Mouse (Mus musculus) limb, embryonic 11.5 days (tissue): ENCODE measurements around the gene Hcn1. TPM values are rescaled to one million over a fixed set of nuclear protein-coding genes. Genes with fewer than 3 reads are reported as not detected.

ENCODE experiments used
- ATAC-seq: fragments of 200-750 bp; cut with Nextera tagmentation; 2 replicates; pipeline ENCODE4 v1.8.0; 2017; ENCODE audit warnings: low read depth; ENCODE audit not compliant: insufficient number of reproducible peaks, low FRiP score, low TSS enrichment
- DNase-seq: peaks from one replicate; pipeline ENCODE4 v3.0.0-alpha.2; 2015; ENCODE audit warnings: low spot score
- H3K27ac ChIP-seq: fragments of 300-500 bp; sonication (generic); replicated peaks from 2 replicates; pipeline ENCODE4 v1.5.1; 2014; ENCODE audit warnings: low read depth, mild to moderate bottlenecking, low read length
- H3K27me3 ChIP-seq: fragments of 300-500 bp; sonication (generic); 2 replicates; pipeline ENCODE4 v1.6.1; 2014; ENCODE audit warnings: mild to moderate bottlenecking, low read length, mixed read lengths; ENCODE audit not compliant: control insufficient read depth, insufficient read depth
- H3K36me3 ChIP-seq: fragments of 300-500 bp; sonication (generic); 2 replicates; pipeline ENCODE4 v1.6.1; 2014; ENCODE audit warnings: mild to moderate bottlenecking, low read length, moderate library complexity, mixed read lengths; ENCODE audit not compliant: control insufficient read depth, insufficient read depth
- H3K4me1 ChIP-seq: fragments of 300-500 bp; sonication (generic); 2 replicates; pipeline ENCODE4 v1.6.1; 2014; ENCODE audit warnings: low read length, mixed read lengths; ENCODE audit not compliant: control insufficient read depth, insufficient read depth
- H3K4me2 ChIP-seq: fragments of 300-500 bp; sonication (generic); 2 replicates; pipeline ENCODE4 v1.6.1; 2014; ENCODE audit warnings: low read depth, mild to moderate bottlenecking, moderate library complexity; ENCODE audit not compliant: severe bottlenecking
- H3K4me3 ChIP-seq: fragments of 300-500 bp; sonication (generic); 2 replicates; pipeline ENCODE4 v1.5.1; 2014; ENCODE audit warnings: low read depth, low read length
- H3K9ac ChIP-seq: fragments of 300-500 bp; sonication (generic); 2 replicates; pipeline ENCODE4 v1.6.1; 2014; ENCODE audit warnings: mild to moderate bottlenecking, low read length
- H3K9me3 ChIP-seq: fragments of 300-500 bp; sonication (generic); 2 replicates; pipeline ENCODE4 v1.6.1; 2016; ENCODE audit warnings: low read length; ENCODE audit not compliant: control insufficient read depth
- WGBS: fragments of 180-500 bp; shearing (Covaris S2); extraction: QIAGEN DNeasy Blood & Tissue Kit; methylation state at CpG from one replicate; pipeline ENCODE4 v1.1.7; 2014; 5-methylcytosine and 5-hydroxymethylcytosine counted together
- polyA plus RNA-seq: library from polyadenylated mRNA; unstranded; fragments of >200 nt; fragmentation: Nextera tagmentation; extraction: Ambion mirVana; gene quantifications from 2 replicates; pipeline ENCODE4 v1.2.1, GENCODE M21; 2014

Hcn1 gene
- polyA plus RNA-seq, 1 experiment from 2014 or later: 0.05 TPM

GRCm38 (mm10) chr13:117706986-117707738 lies 105.0 kb downstream of the Hcn1 start:
- WGBS: 59% methylated on average over 11 of the region's 11 CpGs
- DNase-seq: peak; percentile 23
- Histone ChIP-seq H3K27me3 (no peaks in the 10 kb centered on the region), H3K36me3 (no peaks in the 10 kb centered on the region), H3K9me3 (no peaks in the 10 kb centered on the region), H3K4me3 (no peak overlapping the region), H3K27ac (no peak overlapping the region), H3K4me2 (no peak overlapping the region), H3K9ac (no peak overlapping the region), H3K4me1 (no peaks in the 10 kb centered on the region; the same call in 1 of the 2 replicates)
- ATAC-seq: no peak

- Histone ChIP-seq H3K4me3 (no peak overlapping the region), H3K4me1 (no peaks in the 10 kb centered on the region; the same call in 1 of the 2 replicates), H3K4me2 (no peak overlapping the region), H3K36me3 (no peaks in the 10 kb centered on the region), H3K9ac (no peak overlapping the region), H3K27ac (no peak overlapping the region), H3K9me3 (no peaks in the 10 kb centered on the region), H3K27me3 (no peaks in the 10 kb centered on the region)
- ATAC-seq (no peak), DNase-seq (no peak)
These were observed 108.7 kb downstream of the Hcn1 start for GRCm38 (mm10) chr13:117710811-117711210.

DNA sequence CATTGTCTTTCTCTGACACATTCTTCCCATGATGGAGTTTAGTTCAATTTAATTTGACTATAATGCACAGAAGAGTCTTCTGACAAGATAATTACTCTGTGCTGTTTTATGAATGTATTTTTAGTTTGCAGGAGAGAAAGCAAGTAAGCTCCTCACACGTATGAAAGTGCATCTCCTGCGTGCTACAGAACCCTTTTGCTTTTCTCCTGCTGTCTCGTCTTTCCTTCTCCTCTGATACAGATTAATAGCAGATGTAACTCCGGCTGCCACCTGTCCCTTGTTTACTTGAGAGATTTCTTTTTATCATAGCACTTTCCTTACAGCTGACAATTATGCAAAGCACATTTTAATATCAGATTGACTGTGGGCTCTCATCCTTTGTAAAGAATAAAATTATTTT lies 120.0 kb downstream of the Hcn1 start:
- Histone ChIP-seq H3K9me3 (no peaks in the 10 kb centered on the region), H3K27ac (no peak overlapping the region), H3K4me2 (no peak overlapping the region), H3K27me3 (no peaks in the 10 kb centered on the region), H3K9ac (no peak overlapping the region), H3K4me1 (no peaks in the 10 kb centered on the region), H3K4me3 (no peak overlapping the region), H3K36me3 (no peaks in the 10 kb centered on the region)
- no peak for ATAC-seq
- DNase-seq: no peak
- 20% methylated on average over 4 of the region's 4 CpGs for WGBS

GRCm38 (mm10) chr13:117724083-117724482 lies 122.0 kb downstream of the Hcn1 start:
- no peaks in the 10 kb centered on the region for H3K4me1 ChIP-seq
- WGBS: 77% methylated on average over 3 of the region's 3 CpGs
- no peak for DNase-seq
- H3K36me3 ChIP-seq: no peaks in the 10 kb centered on the region
- H3K27ac ChIP-seq: no peak overlapping the region
- no peak for ATAC-seq
- no peak overlapping the region for H3K4me2 ChIP-seq
- no peaks in the 10 kb centered on the region for H3K9me3 ChIP-seq
- no peaks in the 10 kb centered on the region for H3K27me3 ChIP-seq
- no peak overlapping the region for H3K9ac ChIP-seq
- no peak overlapping the region for H3K4me3 ChIP-seq

- no peak for DNase-seq
- H3K4me3 ChIP-seq: no peak overlapping the region
- H3K4me2 ChIP-seq: no peak overlapping the region
- no peak overlapping the region for H3K27ac ChIP-seq
- H3K27me3 ChIP-seq: no peaks in the 10 kb centered on the region
- no peaks in the 10 kb centered on the region for H3K4me1 ChIP-seq
- WGBS: 83% methylated on average over 2 of the region's 2 CpGs
- H3K9me3 ChIP-seq: no peaks in the 10 kb centered on the region
- ATAC-seq: no peak
- H3K36me3 ChIP-seq: no peaks in the 10 kb centered on the region
- H3K9ac ChIP-seq: no peak overlapping the region
These were observed 126.3 kb downstream of the Hcn1 start for GRCm38 (mm10) chr13:117728393-117728792.

DNA sequence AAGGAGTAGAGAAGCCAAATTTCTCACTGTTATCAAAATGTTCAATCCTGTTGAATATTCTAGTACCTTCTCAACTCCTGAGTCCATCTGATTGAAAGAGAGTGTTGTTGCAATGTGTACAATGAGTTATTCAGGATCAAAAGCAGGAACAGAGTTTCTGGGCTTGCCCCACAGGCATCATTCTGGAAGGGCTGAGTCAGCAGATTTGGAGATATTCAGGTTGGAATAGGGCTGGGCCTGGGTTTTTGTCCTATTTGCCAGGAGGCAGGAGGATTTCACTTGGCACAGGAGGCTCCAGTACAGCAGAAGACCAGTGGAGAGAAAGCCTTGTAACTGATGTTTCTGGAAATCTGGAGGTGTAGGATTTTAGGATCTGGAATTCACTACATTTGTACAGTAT lies 130.6 kb downstream of the Hcn1 start:
- no peak overlapping the region for H3K4me3 ChIP-seq
- no peaks in the 10 kb centered on the region for H3K27me3 ChIP-seq
- ATAC-seq: no peak
- no peaks in the 10 kb centered on the region for H3K36me3 ChIP-seq
- no peaks in the 10 kb centered on the region for H3K4me1 ChIP-seq
- no peak for DNase-seq
- H3K9me3 ChIP-seq: no peaks in the 10 kb centered on the region
- no peak overlapping the region for H3K9ac ChIP-seq
- H3K4me2 ChIP-seq: no peak overlapping the region
- no peak overlapping the region for H3K27ac ChIP-seq

- no peaks in the 10 kb centered on the region for H3K36me3 ChIP-seq
- 83% methylated on average over 3 of the region's 3 CpGs for WGBS
- no peak overlapping the region for H3K4me2 ChIP-seq
- no peak overlapping the region for H3K27ac ChIP-seq
- no peaks in the 10 kb centered on the region for H3K9me3 ChIP-seq
- H3K9ac ChIP-seq: no peak overlapping the region
- no peaks in the 10 kb centered on the region for H3K27me3 ChIP-seq
- no peak overlapping the region for H3K4me3 ChIP-seq
- H3K4me1 ChIP-seq: no peaks in the 10 kb centered on the region
- DNase-seq: no peak
- ATAC-seq: no peak
These were observed 142.3 kb downstream of the Hcn1 start for GRCm38 (mm10) chr13:117744451-117744850.

- no peak overlapping the region for H3K4me2 ChIP-seq
- 92% methylated on average over 3 of the region's 3 CpGs for WGBS
- H3K36me3 ChIP-seq: no peaks in the 10 kb centered on the region
- no peaks in the 10 kb centered on the region for H3K4me1 ChIP-seq
- ATAC-seq (no peak), DNase-seq (no peak)
- H3K27me3 ChIP-seq: no peaks in the 10 kb centered on the region
- H3K27ac ChIP-seq: no peak overlapping the region
- no peak overlapping the region for H3K9ac ChIP-seq
- H3K9me3 ChIP-seq: no peaks in the 10 kb centered on the region
- no peak overlapping the region for H3K4me3 ChIP-seq
These were observed 143.1 kb downstream of the Hcn1 start for GRCm38 (mm10) chr13:117745173-117745572.

DNA sequence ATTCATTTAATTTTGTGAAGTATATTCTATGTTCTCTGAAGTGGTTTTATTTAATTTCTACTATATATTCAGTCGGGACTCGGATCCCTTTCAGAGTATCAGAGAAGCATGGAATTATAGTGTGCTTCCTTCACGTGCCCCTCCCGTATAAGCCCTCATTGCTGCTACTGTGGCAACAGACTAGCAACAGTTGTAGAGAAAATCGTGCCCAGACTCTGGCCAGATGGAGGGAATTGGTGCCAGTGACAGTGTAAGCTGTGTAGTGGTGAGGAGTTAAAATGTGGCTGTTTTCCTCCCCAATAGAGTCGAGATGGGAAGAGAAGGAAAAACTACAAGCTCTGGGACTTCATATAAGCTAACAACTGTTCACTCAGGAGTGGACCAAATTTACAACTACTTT lies 163.4 kb downstream of the Hcn1 start:
- Histone ChIP-seq H3K9ac (no peak overlapping the region), H3K4me1 (no peaks in the 10 kb centered on the region), H3K36me3 (no peaks in the 10 kb centered on the region), H3K4me3 (no peak overlapping the region), H3K4me2 (no peak overlapping the region), H3K9me3 (no peaks in the 10 kb centered on the region), H3K27me3 (no peaks in the 10 kb centered on the region), H3K27ac (no peak overlapping the region)
- ATAC-seq (no peak), DNase-seq (no peak)
- WGBS: 81% methylated on average over 6 of the region's 6 CpGs
